Mouse (Mus musculus) thymus, adult 2 months (tissue): ENCODE data around the gene Kmt2a. TPM values are rescaled to one million over a fixed set of nuclear protein-coding genes. Genes with fewer than 3 reads are reported as not detected.

ENCODE experiments used
- DNase-seq: peaks from one replicate; pipeline ENCODE4 v3.0.0; 2021
- H3K27ac ChIP-seq: fragments of 200-500 bp; 2 replicates; pipeline ENCODE4 v1.5.1; 2012; ENCODE audit warnings: low read length, control low read depth; ENCODE audit not compliant: control insufficient read depth, insufficient read depth
- H3K27me3 ChIP-seq: fragments of 200-500 bp; 2 replicates; pipeline ENCODE4 v1.6.1; 2012; ENCODE audit warnings: mild to moderate bottlenecking, low read length, moderate library complexity, mixed read lengths; ENCODE audit not compliant: control insufficient read depth, insufficient read depth
- H3K36me3 ChIP-seq: fragments of 200-500 bp; 2 replicates; pipeline ENCODE4 v1.6.1; 2012; ENCODE audit warnings: mild to moderate bottlenecking, low read length, moderate library complexity; ENCODE audit not compliant: control insufficient read depth, insufficient read depth
- H3K4me1 ChIP-seq: fragments of 200-500 bp; replicated peaks from 2 replicates; pipeline ENCODE4 v1.6.1; 2012; ENCODE audit warnings: low read length; ENCODE audit not compliant: control insufficient read depth, insufficient read depth
- H3K4me3 ChIP-seq: fragments of 200-500 bp; 2 replicates; pipeline ENCODE4 v1.5.1; 2012; ENCODE audit warnings: mild to moderate bottlenecking, low read length, control low read depth, moderate library complexity; ENCODE audit not compliant: control insufficient read depth, insufficient read depth
- CTCF ChIP-seq: fragments of 200-500 bp; IDR thresholded peaks from 2 replicates; pipeline ENCODE4 v1.5.1; 2012; ENCODE audit warnings: mild to moderate bottlenecking, control low read depth, low read length, moderate library complexity, borderline replicate concordance; ENCODE audit not compliant: control insufficient read depth, poor library complexity, insufficient read depth; ENCODE audit errors: extremely low read depth
- POLR2A ChIP-seq: fragments of 200-500 bp; IDR thresholded peaks from 2 replicates; pipeline ENCODE4 v1.6.1; 2012; ENCODE audit warnings: mild to moderate bottlenecking, low read length, control low read depth, moderate library complexity; ENCODE audit not compliant: control insufficient read depth, poor library complexity, insufficient read depth; ENCODE audit errors: extremely low read depth
- WGBS: fragments of 180-500 bp; shearing (Covaris S2); methylation state at CpG from one replicate; pipeline ENCODE4 v1.1.7; 2018; 5-methylcytosine and 5-hydroxymethylcytosine counted together
- polyA plus RNA-seq: library from polyadenylated mRNA; depleted of rRNA; stranded (reverse); fragments of >200 nt; gene quantifications from 2 replicates; pipeline ENCODE4 v1.2.3, GENCODE M21; 2012

Kmt2a gene
- polyA plus RNA-seq, 1 experiment = 71.4 TPM

- H3K36me3 ChIP-seq = no peaks in the 10 kb centered on the region
- no peak for TF ChIP-seq POLR2A
- no peak for TF ChIP-seq CTCF
Observed at GRCm38 (mm10) chr9:44892664-44893063, 11.6 kb upstream of the Kmt2a start.

GRCm38 (mm10) chr9:44891210-44891609 lies 10.1 kb upstream of the Kmt2a start:
- H3K4me1 ChIP-seq = no peaks in the 10 kb centered on the region
- 98% methylated on average over 6 of the region's 6 CpGs for WGBS
- H3K36me3 ChIP-seq = no peaks in the 10 kb centered on the region
- no peak for DNase-seq
- TF ChIP-seq POLR2A = no peak
- no peak for TF ChIP-seq CTCF
- H3K27ac ChIP-seq = no peak overlapping the region
- no peak overlapping the region for H3K4me3 ChIP-seq
- H3K27me3 ChIP-seq = no peaks in the 10 kb centered on the region

More at GRCm38 (mm10) chr9:44892664-44893063, 11.6 kb upstream of the Kmt2a start:
- Histone ChIP-seq H3K27ac (no peak overlapping the region), H3K27me3 (no peaks in the 10 kb centered on the region), H3K4me1 (no peaks in the 10 kb centered on the region), H3K4me3 (no peak overlapping the region)
- DNase-seq = no peak
- WGBS = 90% methylated on average over 3 of the region's 3 CpGs

- 71% methylated on average over 2 of the region's 2 CpGs for WGBS
- Histone ChIP-seq H3K36me3 (no peaks in the 10 kb centered on the region), H3K27me3 (no peaks in the 10 kb centered on the region), H3K27ac (no peak overlapping the region), H3K4me1 (no peaks in the 10 kb centered on the region), H3K4me3 (no peak overlapping the region)
- no peak for TF ChIP-seq POLR2A
- DNase-seq = no peak
Observed at GRCm38 (mm10) chr9:44890122-44890521, 9.0 kb upstream of the Kmt2a start.

- DNase-seq = no peak
- no peak for TF ChIP-seq CTCF
- TF ChIP-seq POLR2A = no peak
- WGBS = 96% methylated on average over 7 of the region's 7 CpGs
- no peaks in the 10 kb centered on the region for H3K36me3 ChIP-seq
- H3K4me1 ChIP-seq = no peaks in the 10 kb centered on the region; the same call in 1 of the 2 replicates
- no peak overlapping the region for H3K4me3 ChIP-seq
- H3K27ac ChIP-seq = no peak overlapping the region
- no peaks in the 10 kb centered on the region for H3K27me3 ChIP-seq
Observed at GRCm38 (mm10) chr9:44888114-44888624, 7.1 kb upstream of the Kmt2a start.

GRCm38 (mm10) chr9:44882981-44883569 lies 2.0 kb upstream of the Kmt2a start:
- H3K4me3 ChIP-seq = peak overlapping the region; percentile 95; the same call in 1 of the 2 replicates
- DNase-seq = peak; percentile 17
- peaks cover 18% of the 10 kb centered on the region for H3K4me1 ChIP-seq
- no peak overlapping the region for H3K27ac ChIP-seq
- no peak for TF ChIP-seq CTCF
- TF ChIP-seq POLR2A = no peak
- WGBS = 2% methylated on average over 21 of the region's 21 CpGs
- H3K36me3 ChIP-seq = no peaks in the 10 kb centered on the region
- no peaks in the 10 kb centered on the region for H3K27me3 ChIP-seq

- H3K4me1 ChIP-seq = peaks cover 19% of the 10 kb centered on the region
- no peaks in the 10 kb centered on the region; the same call in 1 of the 2 replicates for H3K36me3 ChIP-seq
- 0 out of 2 replicates have a peak, but pooled peaks have one; percentile 29 for TF ChIP-seq CTCF
- 0 out of 2 replicates have a peak, but pooled peaks have one; percentile 4 for TF ChIP-seq POLR2A
- H3K27me3 ChIP-seq = no peaks in the 10 kb centered on the region
- no peak overlapping the region for H3K27ac ChIP-seq
- DNase-seq = peak; percentile 61
- H3K4me3 ChIP-seq = peak overlapping the region; percentile 95
- under 1% methylated on average over 26 of the region's 27 CpGs for WGBS
Observed at GRCm38 (mm10) chr9:44882436-44882980, 1.4 kb upstream of the Kmt2a start.

GRCm38 (mm10) chr9:44881941-44882435 lies 892 bp upstream of the Kmt2a start:
- Histone ChIP-seq H3K4me3 (peak overlapping the region; percentile 95), H3K27me3 (no peaks in the 10 kb centered on the region), H3K36me3 (no peaks in the 10 kb centered on the region; the same call in 1 of the 2 replicates), H3K27ac (peak overlapping the region; percentile 76), H3K4me1 (peaks cover 19% of the 10 kb centered on the region)
- under 1% methylated on average over 29 of the region's 29 CpGs for WGBS
- DNase-seq = peak; percentile 79
- 0 out of 2 replicates have a peak, but pooled peaks have one; percentile 33 for TF ChIP-seq POLR2A
- 0 out of 2 replicates have a peak, but pooled peaks have one; percentile 45 for TF ChIP-seq CTCF
